Mouse (Mus musculus) left cerebral cortex, postnatal 10 days (tissue): Measurements from ENCODE around the gene Dll4. TPM values are rescaled to one million over a fixed set of nuclear protein-coding genes. Genes with fewer than 3 reads are reported as not detected.

Source experiments
- DNase-seq, 2 experiments: peaks; one replicate each; pipeline ENCODE4 v3.0.0; 2021 to 2022; ENCODE audit warnings: low spot score in 2 of 2, mixed read lengths in 1 of 2; ENCODE audit errors: extremely low spot score in 1 of 2
- intact Hi-C: fragments of 180-260 bp; cut with DNase I; formaldehyde crosslinking; loops from one replicate; pipeline ENCODE4 v1.15.1; 2025
- total RNA-seq, 2 experiments: library from RNA; stranded (reverse); gene quantifications; 2 replicates each; pipeline ENCODE4 v1.2.3; 2021

Gene Dll4
- total RNA-seq, 2 experiments from 2014 or later: 5.5 to 6.7 TPM

DNA sequence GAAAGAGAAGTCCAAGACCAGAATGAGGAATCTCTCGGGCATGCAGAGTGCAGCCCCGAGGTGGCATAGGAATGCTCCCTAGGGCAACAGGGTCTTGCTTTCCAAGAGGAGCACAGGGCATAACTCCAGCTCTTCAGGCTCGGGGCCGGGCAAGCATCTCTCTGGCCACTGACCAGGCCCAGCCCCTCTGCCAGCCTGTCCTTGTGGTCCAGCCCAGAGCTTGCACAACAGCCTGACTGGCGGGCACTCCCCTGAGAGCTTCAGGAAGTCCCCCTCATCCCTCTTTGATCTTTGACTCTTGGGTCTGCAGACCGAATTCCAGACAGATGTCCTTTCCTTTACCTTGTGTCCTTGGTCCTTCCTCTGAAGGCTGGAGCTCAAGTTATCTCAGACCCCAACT, 22.7 kb upstream of the Dll4 start:
- intact Hi-C loops: no loop called here
- DNase-seq: no peak

DNA sequence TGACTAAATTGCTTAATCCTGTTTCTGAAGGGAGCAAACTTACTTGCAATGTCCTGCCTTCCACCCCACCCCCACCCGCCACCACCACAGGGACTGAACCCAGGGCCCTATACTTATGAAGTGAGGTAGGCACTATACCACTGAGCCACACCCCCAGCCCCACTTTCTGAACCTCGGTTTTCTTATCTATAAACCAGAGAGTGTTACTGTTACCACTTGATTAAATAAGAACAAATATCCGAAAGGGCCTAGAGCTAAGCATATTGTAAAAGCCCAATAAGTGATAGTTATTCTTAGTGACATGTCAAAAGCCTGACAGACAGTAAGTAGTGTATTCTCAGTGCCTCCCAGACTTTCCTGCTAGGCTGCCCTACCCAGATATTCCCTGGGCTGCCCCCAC, 21.2 kb upstream of the Dll4 start:
- intact Hi-C loops: no loop called here
- DNase-seq: no peak

DNA sequence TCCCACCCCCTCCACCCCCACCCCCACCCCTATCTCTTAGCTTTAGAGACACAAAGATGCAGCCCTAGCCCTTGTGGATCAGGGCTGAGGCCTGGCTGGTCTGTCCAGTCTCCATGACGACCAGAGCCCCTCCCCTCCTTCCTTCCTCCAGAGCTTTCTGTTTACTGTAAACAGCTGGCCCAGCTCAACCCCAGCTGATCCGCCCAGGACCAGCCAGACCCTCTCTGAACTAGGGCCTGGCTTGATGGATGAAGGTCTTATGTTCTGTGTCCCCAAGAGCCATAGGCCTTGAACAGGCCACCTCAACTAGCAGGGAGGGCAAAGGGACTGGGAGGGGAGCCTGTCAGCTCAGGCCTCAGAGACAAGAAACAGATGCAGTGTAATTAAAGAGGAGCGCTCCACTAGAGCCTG, 20.8 kb upstream of the Dll4 start:
- intact Hi-C loops: no loop called here

GRCm38 (mm10) chr2:119311544-119311943, 14.0 kb upstream of the Dll4 start:
- DNase-seq: peak in 1 of 2 experiments; percentile 73
- intact Hi-C loops: no loop called here

More for the DNA sequence above, 20.8 kb upstream of the Dll4 start:
- DNase-seq: peak in 1 of 2 experiments; percentile 80

- DNase-seq: no peak
- intact Hi-C loops: no loop called here
These were observed 13.1 kb upstream of the Dll4 start for GRCm38 (mm10) chr2:119312380-119312958.

DNA sequence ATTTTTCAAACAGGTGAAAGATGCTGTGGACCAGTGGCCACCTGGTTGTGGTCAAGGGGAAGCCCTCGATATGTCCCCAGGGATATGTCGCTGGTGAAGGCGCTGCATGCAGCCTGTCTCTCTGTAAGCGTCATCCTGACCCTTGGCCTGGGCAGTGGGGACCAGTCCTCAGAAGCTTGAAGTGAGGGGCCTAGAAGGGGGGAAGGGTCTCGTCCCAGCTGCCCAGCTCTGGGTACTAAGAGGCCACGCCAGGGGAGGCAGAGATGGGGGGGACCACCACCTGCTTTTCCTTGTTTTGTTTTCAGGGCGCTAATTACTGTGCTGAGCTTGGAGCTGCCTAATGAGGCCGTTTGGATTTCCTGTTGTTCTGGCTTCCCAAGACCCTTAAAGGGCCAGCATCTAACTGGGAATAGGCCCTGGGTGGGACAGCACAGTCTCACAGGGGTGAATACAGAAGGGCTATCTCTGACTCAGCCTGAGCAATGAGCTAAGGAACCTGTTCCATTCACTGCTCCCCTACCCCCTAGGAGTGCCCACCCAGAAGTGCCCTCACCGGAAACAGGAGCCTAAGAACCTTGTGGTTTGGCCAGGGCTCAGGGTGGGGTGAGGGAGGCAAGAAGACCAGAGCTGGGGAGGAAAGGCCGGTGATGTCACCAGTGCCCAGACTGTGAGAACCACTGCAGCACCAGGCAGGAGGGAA, 11.7 kb upstream of the Dll4 start:
- no peak for DNase-seq
- intact Hi-C loops: no loop called here

- intact Hi-C loops: no loop called here
- DNase-seq: no peak
These were observed 10.8 kb upstream of the Dll4 start for GRCm38 (mm10) chr2:119314742-119315310.

- DNase-seq: no peak
- intact Hi-C loops: no loop called here
These were observed 7.4 kb upstream of the Dll4 start for GRCm38 (mm10) chr2:119318043-119318710.

DNA sequence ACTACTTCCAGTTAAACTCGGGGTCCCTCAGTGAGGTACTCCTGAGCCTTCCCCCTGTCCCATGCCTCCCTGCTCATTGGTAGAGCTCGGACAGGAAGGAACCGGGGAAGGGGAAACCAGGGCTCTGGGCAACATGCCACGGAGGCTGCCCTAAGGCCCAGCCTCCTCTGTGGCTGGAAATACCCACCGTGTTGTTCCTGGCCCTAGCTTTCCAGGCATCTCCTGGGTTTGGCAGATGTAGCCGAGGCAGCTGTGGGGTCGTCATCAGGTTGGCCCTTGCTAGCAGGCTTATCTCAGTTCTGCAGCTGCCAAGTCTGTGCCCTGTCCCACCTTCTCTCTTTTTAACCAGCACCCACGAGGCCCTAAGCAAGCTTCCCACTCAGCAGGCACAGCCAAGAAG, 5.0 kb upstream of the Dll4 start:
- intact Hi-C loops: no loop called here
- DNase-seq: peak in 1 of 2 experiments; percentile 58

GRCm38 (mm10) chr2:119321771-119322586, 3.6 kb upstream of the Dll4 start:
- DNase-seq: peak in 1 of 2 experiments; percentile 55
- intact Hi-C loops: no loop called here

GRCm38 (mm10) chr2:119322587-119323300, 2.8 kb upstream of the Dll4 start:
- intact Hi-C loops: no loop called here
- DNase-seq: peak; percentile 71 to 76

- intact Hi-C loops: no loop called here
- DNase-seq: no peak
These were observed 1.6 kb upstream of the Dll4 start for GRCm38 (mm10) chr2:119323866-119324575.

GRCm38 (mm10) chr2:119324576-119325318, 837 bp upstream of the Dll4 start:
- intact Hi-C loops: no loop called here
- DNase-seq: peak in 1 of 2 experiments; percentile 34

DNA sequence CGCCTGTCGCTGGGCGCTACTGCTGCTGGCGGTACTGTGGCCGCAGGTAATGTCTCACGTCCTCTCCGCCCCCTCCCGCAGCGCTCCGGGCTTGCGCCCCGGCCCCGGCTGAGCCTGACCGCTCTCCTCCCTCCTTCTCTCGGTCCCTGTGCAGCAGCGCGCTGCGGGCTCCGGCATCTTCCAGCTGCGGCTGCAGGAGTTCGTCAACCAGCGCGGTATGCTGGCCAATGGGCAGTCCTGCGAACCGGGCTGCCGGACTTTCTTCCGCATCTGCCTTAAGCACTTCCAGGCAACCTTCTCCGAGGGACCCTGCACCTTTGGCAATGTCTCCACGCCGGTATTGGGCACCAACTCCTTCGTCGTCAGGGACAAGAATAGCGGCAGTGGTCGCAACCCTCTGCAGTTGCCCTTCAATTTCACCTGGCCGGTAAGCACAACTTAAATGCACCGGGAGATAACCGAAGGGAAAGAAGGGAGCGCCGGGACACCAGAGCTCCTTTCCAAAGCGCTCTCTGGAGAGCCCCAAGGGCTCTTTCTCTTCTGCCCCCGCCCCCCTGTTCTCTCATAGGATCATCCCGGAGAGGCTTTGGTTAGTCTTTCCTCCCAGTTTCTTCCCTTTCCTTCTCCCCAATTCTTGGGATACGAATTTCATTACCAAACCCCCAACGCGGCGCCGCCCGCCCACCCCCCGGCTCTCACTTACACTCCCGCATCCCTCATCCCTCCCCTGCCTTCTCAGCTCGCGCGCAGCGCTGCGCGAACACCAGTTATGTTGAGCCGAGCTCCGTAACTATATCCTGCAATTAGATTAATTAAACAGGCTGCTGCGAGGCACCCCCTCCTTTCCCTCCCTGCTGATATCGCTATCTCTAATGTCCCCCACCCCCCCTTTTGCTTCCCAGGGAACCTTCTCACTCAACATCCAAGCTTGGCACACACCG, 847 bp downstream of the Dll4 start:
- intact Hi-C loops: no loop called here
- DNase-seq: peak in 1 of 2 experiments; percentile 47

- peak in 1 of 2 experiments; percentile 87 for DNase-seq
- intact Hi-C loops: no loop called here
These were observed 1.5 kb downstream of the Dll4 start for GRCm38 (mm10) chr2:119327102-119327480.

DNA sequence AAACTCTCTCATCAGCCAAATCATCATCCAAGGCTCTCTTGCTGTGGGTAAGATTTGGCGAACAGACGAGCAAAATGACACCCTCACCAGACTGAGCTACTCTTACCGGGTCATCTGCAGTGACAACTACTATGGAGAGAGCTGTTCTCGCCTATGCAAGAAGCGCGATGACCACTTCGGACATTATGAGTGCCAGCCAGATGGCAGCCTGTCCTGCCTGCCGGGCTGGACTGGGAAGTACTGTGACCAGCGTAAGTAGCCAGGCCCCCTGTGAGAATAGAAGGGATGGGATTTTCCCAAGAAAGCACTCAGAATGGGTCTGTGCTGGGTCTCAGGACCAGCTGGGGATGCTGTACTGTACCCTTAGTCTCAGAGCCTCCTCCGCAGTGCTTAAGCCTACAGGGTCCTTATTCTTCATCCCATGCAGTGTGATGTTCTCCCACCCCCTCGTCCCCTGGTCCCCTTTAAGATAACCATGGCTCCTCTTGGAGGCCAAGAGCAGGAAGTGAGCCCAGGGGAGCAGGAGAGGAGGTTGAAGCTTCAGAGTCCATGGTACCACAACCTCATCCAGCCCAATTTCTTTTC, 2.5 kb downstream of the Dll4 start:
- no peak for DNase-seq
- intact Hi-C loops: no loop called here
